Mouse (Mus musculus): ENCODE data around the gene Mex3b.

Mex3b gene

GRCm38 (mm10) chr7:82866486-82867270 is 455 bp upstream of the Mex3b start:
- peak; percentile 81 to 86 for DNase-seq (ENCODE audit: low spot score in 2 of 2)

GRCm38 (mm10) chr7:82868309-82869230 is 1.4 kb downstream of the Mex3b start:
- DNase-seq (ENCODE audit: low spot score in 2 of 2), result peak; percentile 12 to 17

- DNase-seq (ENCODE audit: low spot score in 2 of 2), result no peak
Measured at GRCm38 (mm10) chr7:82869231-82870147, 2.4 kb downstream of the Mex3b start.

GRCm38 (mm10) chr7:82870148-82870513 is 3.0 kb downstream of the Mex3b start:
- DNase-seq (ENCODE audit: low spot score in 2 of 2), result no peak

GRCm38 (mm10) chr7:82876551-82876950 is 9.4 kb downstream of the Mex3b start:
- peak in 1 of 2 experiments; percentile 21 for DNase-seq (ENCODE audit: low spot score in 2 of 2)

GRCm38 (mm10) chr7:82880016-82880415 is 12.9 kb downstream of the Mex3b start:
- DNase-seq (ENCODE audit: low spot score in 2 of 2), result no peak

- DNase-seq (ENCODE audit: low spot score in 2 of 2), result no peak
Measured at GRCm38 (mm10) chr7:82880700-82881099, 13.6 kb downstream of the Mex3b start.

GRCm38 (mm10) chr7:82890317-82890850 is 23.3 kb downstream of the Mex3b start:
- no peak for DNase-seq (ENCODE audit: low spot score in 2 of 2)

- no peak for DNase-seq (ENCODE audit: low spot score in 2 of 2)
Measured at GRCm38 (mm10) chr7:82890875-82891515, 23.9 kb downstream of the Mex3b start.

GRCm38 (mm10) chr7:82894366-82894765 is 27.2 kb downstream of the Mex3b start:
- no peak for DNase-seq (ENCODE audit: low spot score in 2 of 2)

- DNase-seq (ENCODE audit: low spot score in 2 of 2), result no peak
Measured at GRCm38 (mm10) chr7:82895606-82896005, 28.5 kb downstream of the Mex3b start.

- DNase-seq (ENCODE audit: low spot score in 2 of 2), result no peak
Measured at GRCm38 (mm10) chr7:82896750-82897149, 29.6 kb downstream of the Mex3b start.

GRCm38 (mm10) chr7:82899459-82900297 is 32.5 kb downstream of the Mex3b start:
- no peak for DNase-seq (ENCODE audit: low spot score in 2 of 2)

- no peak for DNase-seq (ENCODE audit: low spot score in 2 of 2)
Measured at GRCm38 (mm10) chr7:82903006-82903405, 35.9 kb downstream of the Mex3b start.

GRCm38 (mm10) chr7:82905527-82905926 is 38.4 kb downstream of the Mex3b start:
- no peak for DNase-seq (ENCODE audit: low spot score in 2 of 2)

GRCm38 (mm10) chr7:82907081-82907480 is 39.9 kb downstream of the Mex3b start:
- DNase-seq (ENCODE audit: low spot score in 2 of 2), result no peak

GRCm38 (mm10) chr7:82910536-82911384 is 43.6 kb downstream of the Mex3b start:
- DNase-seq (ENCODE audit: low spot score in 2 of 2), result no peak

GRCm38 (mm10) chr7:82911501-82911900 is 44.4 kb downstream of the Mex3b start:
- no peak for DNase-seq (ENCODE audit: low spot score in 2 of 2)

- no peak for DNase-seq (ENCODE audit: low spot score in 2 of 2)
Measured at GRCm38 (mm10) chr7:82914297-82914696, 47.2 kb downstream of the Mex3b start.
